Mouse (Mus musculus) ovary, adult 10 weeks (tissue): Measurements from ENCODE around the gene Col6a4. TPM values are rescaled to one million over a fixed set of nuclear protein-coding genes. Genes with fewer than 3 reads are reported as not detected.

ENCODE experiments used
- polyA plus RNA-seq: library from polyadenylated mRNA; stranded (reverse); fragments of 350-450 nt; fragmentation: Illumina TruSeq; extraction: RNeasy Lipid Tissue Mini Kit (QIAGEN cat#74804); gene quantifications from one replicate; pipeline ENCODE4 v1.2.3, GENCODE M21; 2014

Gene Col6a4
- 40.0 TPM for polyA plus RNA-seq

GRCm38 (mm10) chr9:106096683-106097082 lies at the start of gene Col6a4:
Col6a4 (minus strand) TSS chr9:106096783.

DNA sequence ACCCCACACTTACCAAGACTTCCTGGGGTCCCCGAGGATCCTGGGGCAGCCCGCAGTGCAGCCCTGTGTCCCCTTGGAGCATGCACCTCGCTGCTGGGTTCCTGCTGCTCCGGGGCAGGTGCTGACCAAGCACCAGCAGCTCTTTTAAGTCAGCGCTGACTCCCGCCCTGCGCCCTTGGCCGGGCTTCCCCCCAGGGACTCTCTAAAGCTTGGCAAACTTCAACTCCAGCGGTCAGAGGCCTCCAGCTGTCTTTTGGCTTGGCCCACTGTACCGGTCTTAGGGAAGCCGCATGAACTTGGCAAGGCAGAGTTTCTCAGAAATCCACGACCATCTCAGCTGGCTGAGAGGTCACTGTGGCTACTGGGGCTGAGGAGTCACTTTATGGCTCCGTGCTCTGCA lies 136.1 kb downstream of the Col6a4 start, which contains the start of gene Col6a5:
Gene Col6a5, minus strand, starts transcription at position 111 of the 400 bp plus-strand sequence.

Other genes starting within 250 kb of the Col6a4 start
- gene Col6a5, start 136.1 kb downstream of the Col6a4 start, polyA plus RNA-seq = 6.1 TPM
- gene Glyctk, start 61.4 kb upstream of the Col6a4 start, polyA plus RNA-seq = not detected
- gene Wdr82, start 74.1 kb upstream of the Col6a4 start, polyA plus RNA-seq = 164 TPM
- gene Ppm1m, start 103.0 kb upstream of the Col6a4 start, polyA plus RNA-seq = 3.6 TPM
- gene Twf2, start 106.3 kb upstream of the Col6a4 start, polyA plus RNA-seq = not detected
- 0.11 TPM for gene Tlr9, start 125.8 kb upstream of the Col6a4 start, polyA plus RNA-seq
- gene Alas1, start 151.9 kb upstream of the Col6a4 start, polyA plus RNA-seq = 30.9 TPM
- gene Poc1a, start 184.3 kb upstream of the Col6a4 start, polyA plus RNA-seq = 2.0 TPM